Mouse (Mus musculus) embryonic stem cell, embryonic (primary cell): ENCODE measurements around the gene Zscan4-ps3.
"Not testable (repeated sequence)": the region's sequence is repeated elsewhere in the genome, so short reads cannot be mapped to it uniquely, and the experiment has no call there.

Experiments used
- CTCF ChIA-PET, 4 experiments: fragments of 300-600 bp in 2 of 4; fragments of 350-600 bp in 2 of 4; sonication (Branson Sonifier 250); formaldehyde crosslinking; loops; one replicate each; lab custom pipeline; 2022; ENCODE audit warnings: inconsistent platforms in 2 of 4; lab: Charles Lee
- POLR2A ChIA-PET, 4 experiments: fragments of 300-600 bp in 2 of 4; fragments of 350-600 bp in 2 of 4; sonication (Branson Sonifier 250); formaldehyde crosslinking; loops; one replicate each; lab custom pipeline; 2022; ENCODE audit warnings: antibody characterized with exemption in 4 of 4, inconsistent platforms in 1 of 4; lab: Charles Lee

Gene Zscan4-ps3

DNA sequence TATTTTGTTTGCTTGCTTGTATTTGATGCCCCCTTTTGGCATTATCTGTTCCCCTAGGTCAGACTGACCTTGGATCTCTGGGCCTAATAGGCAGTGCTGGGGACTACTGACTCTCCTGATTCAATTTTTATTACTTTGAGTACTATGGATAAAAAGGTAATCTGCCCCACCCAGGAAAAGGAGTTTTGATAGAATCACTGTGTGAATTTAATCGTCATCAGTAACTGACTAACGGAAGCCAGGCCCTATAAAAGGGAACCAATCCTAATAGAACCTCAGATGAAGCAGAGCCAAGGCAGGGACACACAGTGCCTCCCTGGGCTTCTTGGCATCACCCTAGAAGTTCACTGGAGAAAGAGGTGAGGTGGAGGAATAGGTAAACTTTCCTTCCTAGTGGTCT lies at the start of gene Zscan4-ps3:
Gene Zscan4-ps3, plus strand, starts transcription at position 301 of the 400 bp plus-strand sequence.
- CTCF ChIA-PET, POLR2A ChIA-PET: not testable (repeated sequence)

DNA sequence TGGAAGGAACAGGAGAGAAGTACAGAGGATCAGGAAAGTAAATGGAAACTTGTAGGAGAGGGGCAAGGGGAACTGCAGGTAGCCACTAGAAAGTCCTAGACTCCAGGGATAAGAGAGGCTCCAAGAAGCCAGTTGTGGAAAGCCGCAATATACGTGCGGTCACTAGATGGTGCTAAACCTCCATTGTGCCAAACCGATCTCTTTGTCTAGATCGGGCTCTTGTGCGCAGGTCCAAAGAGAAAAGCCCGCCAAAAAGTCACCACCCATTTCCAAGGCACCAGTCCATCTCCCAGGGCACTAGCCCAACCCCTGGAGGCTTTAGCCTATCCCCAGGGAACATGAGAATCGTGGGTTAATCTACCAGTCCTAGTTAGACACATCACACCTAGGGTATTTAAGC lies 8.0 kb downstream of the Zscan4-ps3 start:
- POLR2A ChIA-PET, CTCF ChIA-PET: not testable (repeated sequence)
